Mouse (Mus musculus): ENCODE results near the gene Vkorc1. TPM values are rescaled to one million over a fixed set of nuclear protein-coding genes. Genes with fewer than 3 reads are reported as not detected.
A peak's percentile ranks its signal among the peaks of the same experiment; 100 is the strongest.

Vkorc1 gene
- polyA plus RNA-seq, 1 experiment from 2014 or later, result 54.4 TPM

GRCm38 (mm10) chr7:127890798-127891197, 4.6 kb downstream of the Vkorc1 start, which contains the start of gene Prss53:
Prss53 (minus strand) TSS chr7:127890970.
- WGBS, result 52% methylated on average over 4 of the region's 4 CpGs
- Histone ChIP-seq H3K27me3 (no peaks in the 10 kb centered on the region), H3K4me2 (replicated peaks) (no peak within 1 kb of the TSS), H3K27ac (replicated peaks) (no peak within 1 kb of the TSS), H3K9ac (replicated peaks) (no peak within 1 kb of the TSS), H3K9me3 (no peaks in the 10 kb centered on the region), H3K4me3 (no peak within 1 kb of the TSS), H3K4me1 (peaks cover 11% of the 10 kb centered on the region), H3K36me3 (peaks cover 71% of the 10 kb centered on the region)
- ATAC-seq (ENCODE audit: low FRiP score, low read depth), result no peak

- H3K9ac ChIP-seq (replicated peaks), result no peak overlapping the region
- H3K4me1 ChIP-seq, result peaks cover 13% of the 10 kb centered on the region
- no peak overlapping the region for H3K27ac ChIP-seq (replicated peaks)
- no peak overlapping the region for H3K4me3 ChIP-seq
- 70% methylated on average over 3 of the region's 3 CpGs for WGBS
- no peaks in the 10 kb centered on the region for H3K27me3 ChIP-seq
- no peak overlapping the region for H3K4me2 ChIP-seq (replicated peaks)
- H3K9me3 ChIP-seq, result no peaks in the 10 kb centered on the region
- H3K36me3 ChIP-seq, result peaks cover 89% of the 10 kb centered on the region
- no peak for ATAC-seq (ENCODE audit: low FRiP score, low read depth)
These were observed 6.6 kb downstream of the Vkorc1 start for GRCm38 (mm10) chr7:127888821-127889220.

DNA sequence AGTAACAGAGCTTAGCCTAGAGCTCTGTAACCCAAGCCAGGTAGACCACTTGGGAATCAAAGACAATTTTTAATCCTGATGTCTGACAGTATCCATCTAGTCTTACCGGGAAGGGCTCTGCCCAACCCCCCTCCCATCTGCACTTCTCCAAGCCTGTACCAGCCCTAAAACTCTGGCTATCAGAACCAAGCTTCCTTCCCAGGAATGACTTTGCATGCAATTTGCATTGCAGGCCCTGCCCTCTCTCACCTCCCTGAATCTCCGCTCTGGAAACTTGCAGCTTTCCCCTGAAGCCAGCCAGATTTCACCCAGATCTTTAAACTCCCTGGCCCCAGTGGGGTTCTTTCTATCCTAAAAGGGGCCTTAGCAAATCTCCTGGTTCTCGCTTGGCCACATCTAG, 7.6 kb downstream of the Vkorc1 start:
- no peak overlapping the region for H3K4me3 ChIP-seq
- no peaks in the 10 kb centered on the region for H3K27me3 ChIP-seq
- no peaks in the 10 kb centered on the region for H3K9me3 ChIP-seq
- peaks cover 93% of the 10 kb centered on the region for H3K36me3 ChIP-seq
- 84% methylated on average over 3 of the region's 3 CpGs for WGBS
- no peak overlapping the region for H3K27ac ChIP-seq (replicated peaks)
- no peak for ATAC-seq (ENCODE audit: low FRiP score, low read depth)
- H3K9ac ChIP-seq (replicated peaks), result no peak overlapping the region
- peaks cover 21% of the 10 kb centered on the region for H3K4me1 ChIP-seq
- no peak overlapping the region for H3K4me2 ChIP-seq (replicated peaks)

DNA sequence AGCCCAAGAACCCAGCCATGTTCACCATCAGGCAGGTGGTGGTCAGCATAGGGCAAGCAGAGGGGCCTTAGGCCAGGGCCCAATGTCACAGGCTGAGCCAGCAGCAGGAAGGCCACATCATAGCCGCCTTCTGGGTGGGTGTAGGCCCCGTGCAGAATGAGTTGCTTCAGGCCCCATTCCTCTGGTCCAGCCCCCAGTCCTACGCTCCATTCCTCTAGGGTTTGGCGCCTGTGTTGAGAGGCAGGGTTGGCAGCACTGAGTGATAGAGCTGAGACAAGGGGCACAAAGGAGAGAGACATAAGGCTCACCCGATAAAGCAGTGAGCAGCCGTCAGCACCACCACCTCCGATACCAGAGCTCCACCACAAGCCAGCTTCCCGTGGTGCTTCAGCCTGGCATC, 8.2 kb downstream of the Vkorc1 start:
- no peak overlapping the region for H3K4me2 ChIP-seq (replicated peaks)

GRCm38 (mm10) chr7:127886551-127886950, 8.9 kb downstream of the Vkorc1 start:
- H3K27me3 ChIP-seq, result no peaks in the 10 kb centered on the region
- peaks cover 26% of the 10 kb centered on the region for H3K4me1 ChIP-seq
- H3K36me3 ChIP-seq, result peaks cover 96% of the 10 kb centered on the region
- WGBS, result 90% methylated on average over 6 of the region's 6 CpGs
- no peak overlapping the region for H3K4me3 ChIP-seq
- H3K9ac ChIP-seq (replicated peaks), result no peak overlapping the region
- no peak for ATAC-seq (ENCODE audit: low FRiP score, low read depth)
- no peak overlapping the region for H3K27ac ChIP-seq (replicated peaks)
- H3K4me2 ChIP-seq (replicated peaks), result no peak overlapping the region
- no peaks in the 10 kb centered on the region for H3K9me3 ChIP-seq

More for the DNA sequence above, 8.2 kb downstream of the Vkorc1 start:
- ATAC-seq (ENCODE audit: low FRiP score, low read depth), result no peak
- Histone ChIP-seq H3K9me3 (no peaks in the 10 kb centered on the region), H3K36me3 (peaks cover 96% of the 10 kb centered on the region), H3K27me3 (no peaks in the 10 kb centered on the region), H3K9ac (replicated peaks) (no peak overlapping the region), H3K4me3 (no peak overlapping the region), H3K27ac (replicated peaks) (no peak overlapping the region), H3K4me1 (peaks cover 26% of the 10 kb centered on the region)
- whole genome bisulfite sequencing, result 88% methylated on average over 8 of the region's 8 CpGs

DNA sequence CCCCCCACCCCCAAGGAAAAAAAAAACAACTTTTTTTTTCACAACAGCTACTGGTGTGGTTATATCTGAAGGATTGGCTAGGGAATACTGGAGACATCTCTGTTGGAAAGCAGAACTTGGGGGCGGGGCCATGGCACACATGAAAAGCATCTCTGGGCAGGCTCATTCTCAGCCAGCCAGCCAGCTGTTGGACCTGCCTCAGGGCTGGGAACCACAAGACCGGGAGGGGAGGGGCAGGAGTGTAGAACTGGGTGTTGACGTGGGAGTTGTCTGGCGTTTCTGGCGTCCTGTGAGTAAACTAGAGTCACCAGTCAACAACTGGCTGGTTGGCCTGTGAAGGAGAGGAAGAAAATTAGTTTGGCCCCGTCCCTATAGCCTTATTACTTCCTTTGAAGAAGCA, 9.5 kb downstream of the Vkorc1 start:
- no peak overlapping the region for H3K27ac ChIP-seq (replicated peaks)
- no peak overlapping the region for H3K4me3 ChIP-seq
- no peak for ATAC-seq (ENCODE audit: low FRiP score, low read depth)
- H3K9me3 ChIP-seq, result no peaks in the 10 kb centered on the region
- H3K4me1 ChIP-seq, result peaks cover 26% of the 10 kb centered on the region
- no peak overlapping the region for H3K9ac ChIP-seq (replicated peaks)
- 83% methylated on average over 6 of the region's 6 CpGs for WGBS
- peaks cover 96% of the 10 kb centered on the region for H3K36me3 ChIP-seq
- no peak overlapping the region for H3K4me2 ChIP-seq (replicated peaks)
- no peaks in the 10 kb centered on the region for H3K27me3 ChIP-seq

DNA sequence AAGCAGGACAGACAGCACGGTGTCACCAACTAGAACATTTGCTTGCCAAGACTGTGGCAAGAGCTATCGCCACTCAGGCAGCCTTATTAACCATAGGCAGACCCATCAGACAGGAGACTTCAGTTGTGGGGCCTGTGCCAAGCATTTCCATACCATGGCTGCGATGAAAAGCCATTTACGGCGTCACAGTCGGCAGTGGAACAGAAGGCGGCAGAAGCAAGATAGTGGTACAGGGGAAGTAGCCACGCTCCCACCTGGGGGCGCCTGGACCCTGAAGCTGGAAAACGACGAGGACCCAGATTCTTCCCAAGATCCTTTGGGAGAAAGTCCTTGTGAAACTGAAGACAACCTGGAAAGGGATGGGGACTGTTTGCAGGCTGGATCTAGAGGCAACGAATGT, 15.0 kb downstream of the Vkorc1 start:
- no peak overlapping the region for H3K4me2 ChIP-seq (replicated peaks)
- no peaks in the 10 kb centered on the region for H3K9me3 ChIP-seq
- peaks cover 76% of the 10 kb centered on the region for H3K36me3 ChIP-seq
- no peak overlapping the region for H3K27ac ChIP-seq (replicated peaks)
- ATAC-seq (ENCODE audit: low FRiP score, low read depth), result no peak
- H3K4me3 ChIP-seq, result no peak overlapping the region
- no peak overlapping the region for H3K9ac ChIP-seq (replicated peaks)
- H3K4me1 ChIP-seq, result peaks cover 36% of the 10 kb centered on the region
- no peaks in the 10 kb centered on the region for H3K27me3 ChIP-seq
- 86% methylated on average over 12 of the region's 12 CpGs for WGBS

- H3K9ac ChIP-seq (replicated peaks), result no peak overlapping the region
- H3K9me3 ChIP-seq, result no peaks in the 10 kb centered on the region
- 98% methylated on average over 9 of the region's 9 CpGs for WGBS
- no peak overlapping the region for H3K4me3 ChIP-seq
- H3K36me3 ChIP-seq, result peaks cover 66% of the 10 kb centered on the region
- H3K4me1 ChIP-seq, result peaks cover 31% of the 10 kb centered on the region
- no peak for ATAC-seq (ENCODE audit: low FRiP score, low read depth)
- no peak overlapping the region for H3K27ac ChIP-seq (replicated peaks)
- H3K4me2 ChIP-seq (replicated peaks), result no peak overlapping the region
- no peaks in the 10 kb centered on the region for H3K27me3 ChIP-seq
These were observed 16.1 kb downstream of the Vkorc1 start for GRCm38 (mm10) chr7:127879301-127879700.

DNA sequence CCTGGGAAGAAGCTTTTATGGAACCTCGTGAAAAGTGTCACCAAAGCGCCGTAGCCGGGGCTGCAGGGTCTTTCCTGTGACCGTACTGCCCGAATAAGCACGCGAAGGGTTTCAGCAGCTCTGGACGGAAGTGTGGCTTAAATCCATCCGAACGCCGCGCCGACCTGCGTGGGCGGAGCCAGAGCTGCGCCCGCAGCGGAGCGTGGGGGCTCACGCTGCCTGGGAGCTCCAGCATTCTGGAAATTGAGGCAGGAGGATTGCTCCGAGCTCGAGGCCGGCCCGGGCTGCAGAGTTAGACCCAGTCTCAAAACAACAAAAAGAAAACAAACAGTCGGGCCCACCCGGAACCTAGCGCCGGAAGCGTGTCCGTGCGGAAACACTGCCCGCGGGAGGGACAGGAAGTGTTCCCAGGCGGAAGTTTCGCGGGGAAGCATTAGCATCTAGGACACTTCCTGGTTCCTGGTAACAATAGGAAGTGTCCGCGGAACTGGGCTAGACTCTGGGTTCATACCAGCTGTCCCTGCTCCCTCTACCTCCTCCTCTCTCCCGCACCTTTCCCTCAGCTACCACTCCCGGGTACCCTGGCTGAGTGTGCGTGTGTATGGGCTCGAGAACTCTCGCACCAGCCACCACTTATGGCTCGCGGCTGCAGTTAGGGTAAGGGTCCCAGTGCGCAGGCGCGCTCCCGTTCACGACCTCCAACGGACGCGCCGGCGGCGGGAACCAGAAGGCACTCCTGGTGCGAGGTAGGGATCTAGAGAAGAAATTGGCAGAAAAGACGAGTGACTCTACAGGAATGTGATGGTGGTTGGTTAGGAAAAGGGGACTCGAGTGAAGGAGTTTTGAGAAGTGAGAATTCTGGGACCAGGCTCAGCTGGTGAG, 18.7 kb downstream of the Vkorc1 start, which contains the start of gene Zfp668:
Zfp668 (minus strand) TSS at position 362 of the 882 bp plus-strand sequence.
- under 1% methylated on average over 60 of the region's 60 CpGs for WGBS
- Histone ChIP-seq H3K4me1 (peaks cover 26% of the 10 kb centered on the region), H3K9ac (replicated peaks) (peak within 1 kb of the TSS; percentile 96), H3K27ac (replicated peaks) (peak within 1 kb of the TSS; percentile 100), H3K9me3 (no peaks in the 10 kb centered on the region), H3K36me3 (peaks cover 59% of the 10 kb centered on the region), H3K4me3 (peak within 1 kb of the TSS; percentile 97), H3K27me3 (no peaks in the 10 kb centered on the region), H3K4me2 (replicated peaks) (peak within 1 kb of the TSS; percentile 91)
- peak; percentile 68 for ATAC-seq (ENCODE audit: low FRiP score, low read depth)

- Histone ChIP-seq H3K27me3 (no peaks in the 10 kb centered on the region), H3K27ac (replicated peaks) (peak within 1 kb of the TSS; percentile 100), H3K4me3 (peak within 1 kb of the TSS; percentile 97), H3K4me1 (peaks cover 26% of the 10 kb centered on the region), H3K9me3 (no peaks in the 10 kb centered on the region), H3K36me3 (peaks cover 55% of the 10 kb centered on the region), H3K4me2 (replicated peaks) (peak within 1 kb of the TSS; percentile 91), H3K9ac (replicated peaks) (peak within 1 kb of the TSS; percentile 96)
- peak; percentile 87 for ATAC-seq (ENCODE audit: low FRiP score, low read depth)
- WGBS, result under 1% methylated on average over 41 of the region's 41 CpGs
These were observed 19.4 kb downstream of the Vkorc1 start, which contains the start of gene Zfp646 for GRCm38 (mm10) chr7:127876041-127876466. Zfp646 (plus strand) TSS chr7:127876221.

DNA sequence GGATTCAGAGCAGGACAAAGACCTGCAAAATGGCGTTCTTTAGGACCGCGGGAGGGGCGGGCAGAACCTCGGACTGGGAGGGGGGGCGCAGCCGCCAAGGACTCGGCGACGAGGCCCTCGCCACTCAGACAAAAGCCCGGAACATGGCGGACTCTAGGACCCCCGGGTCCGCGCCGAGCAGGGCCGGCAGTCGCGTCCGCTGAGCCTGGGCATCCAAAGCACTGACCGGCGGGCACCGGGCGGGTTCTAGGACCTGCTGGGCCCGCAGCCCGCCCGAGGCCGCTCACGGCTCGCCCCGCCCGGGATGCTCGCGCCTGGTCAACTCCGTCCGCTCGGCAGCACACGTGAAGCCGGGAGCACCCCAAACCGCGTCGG, 19.8 kb downstream of the Vkorc1 start:
- Histone ChIP-seq H3K36me3 (peaks cover 52% of the 10 kb centered on the region), H3K4me2 (replicated peaks) (peak overlapping the region; percentile 91), H3K27me3 (no peaks in the 10 kb centered on the region), H3K9me3 (no peaks in the 10 kb centered on the region), H3K4me3 (peak overlapping the region; percentile 97), H3K27ac (replicated peaks) (peak overlapping the region; percentile 100), H3K4me1 (peaks cover 26% of the 10 kb centered on the region), H3K9ac (replicated peaks) (peak overlapping the region; percentile 96)
- ATAC-seq (ENCODE audit: low FRiP score, low read depth), result peak; percentile 95
- under 1% methylated on average over 34 of the region's 43 CpGs for WGBS

GRCm38 (mm10) chr7:127874812-127875626, 20.4 kb downstream of the Vkorc1 start:
- peak overlapping the region; percentile 91 for H3K4me2 ChIP-seq (replicated peaks)
- H3K36me3 ChIP-seq, result peaks cover 51% of the 10 kb centered on the region
- H3K9me3 ChIP-seq, result no peaks in the 10 kb centered on the region
- H3K27ac ChIP-seq (replicated peaks), result peak overlapping the region; percentile 100
- peak overlapping the region; percentile 97 for H3K4me3 ChIP-seq
- no peaks in the 10 kb centered on the region for H3K27me3 ChIP-seq
- WGBS, result 4% methylated on average over 20 of the region's 20 CpGs
- H3K9ac ChIP-seq (replicated peaks), result peak overlapping the region; percentile 96
- H3K4me1 ChIP-seq, result peaks cover 26% of the 10 kb centered on the region
- peak; percentile 44; the same call in 1 of the 2 replicates for ATAC-seq (ENCODE audit: low FRiP score, low read depth)

Measured in midbrain, embryonic 12.5 days (tissue).